Mouse (Mus musculus) stomach, postnatal 0 days (tissue): ENCODE measurements around the gene Fmod.

Experiments used
- CTCF ChIP-seq: IDR thresholded peaks from 2 replicates; pipeline ENCODE4 v1.5.1; 2016; ENCODE audit warnings: antibody characterized with exemption, low read depth, mild to moderate bottlenecking, moderate library complexity
- EP300 ChIP-seq: optimal IDR thresholded peaks from 2 replicates; pipeline ENCODE3; 2016; ENCODE audit warnings: antibody characterized with exemption

- TF ChIP-seq CTCF (no peak), EP300 (no peak)
Measured at GRCm38 (mm10) chr1:134083676-134084075, 46.6 kb downstream of the Fmod start.
